Mouse (Mus musculus) heart, embryonic 13.5 days (tissue): ENCODE measurements around the gene Tuba1a. TPM values are rescaled to one million over a fixed set of nuclear protein-coding genes. Genes with fewer than 3 reads are reported as not detected.
"Not testable (repeated sequence)": the region's sequence is repeated elsewhere in the genome, so short reads cannot be mapped to it uniquely, and the experiment has no call there.

Experiments used
- ATAC-seq: fragments of 200-750 bp; cut with Nextera tagmentation; 2 replicates; pipeline ENCODE4 v1.8.0; 2017; ENCODE audit warnings: moderate TSS enrichment; ENCODE audit not compliant: insufficient number of reproducible peaks, low FRiP score, low TSS enrichment; ENCODE audit errors: extremely low read depth
- H3K27ac ChIP-seq: fragments of 300-500 bp; sonication (generic); replicated peaks from 2 replicates; pipeline ENCODE4 v1.5.1; 2015; ENCODE audit warnings: moderate library complexity, mild to moderate bottlenecking, inconsistent platforms
- H3K27me3 ChIP-seq: fragments of 300-500 bp; sonication (generic); replicated peaks from 2 replicates; pipeline ENCODE4 v1.6.1; 2015; ENCODE audit warnings: mild to moderate bottlenecking, inconsistent platforms
- H3K36me3 ChIP-seq: fragments of 300-500 bp; sonication (generic); 2 replicates; pipeline ENCODE4 v1.6.1; 2015; ENCODE audit warnings: mild to moderate bottlenecking, inconsistent platforms
- H3K4me1 ChIP-seq: fragments of 300-500 bp; sonication (generic); 2 replicates; pipeline ENCODE4 v1.6.1; 2015; ENCODE audit warnings: inconsistent platforms
- H3K4me2 ChIP-seq: fragments of 300-500 bp; sonication (generic); 2 replicates; pipeline ENCODE4 v1.6.1; 2015; ENCODE audit warnings: inconsistent platforms, mild to moderate bottlenecking, moderate library complexity
- H3K4me3 ChIP-seq: fragments of 300-500 bp; sonication (generic); 2 replicates; pipeline ENCODE4 v1.5.1; 2015; ENCODE audit warnings: moderate library complexity, mild to moderate bottlenecking, inconsistent platforms
- H3K9ac ChIP-seq: fragments of 300-500 bp; sonication (generic); 2 replicates; pipeline ENCODE4 v1.6.1; 2015; ENCODE audit warnings: inconsistent platforms, mild to moderate bottlenecking, moderate library complexity
- H3K9me3 ChIP-seq: fragments of 300-500 bp; sonication (generic); 2 replicates; pipeline ENCODE4 v1.6.1; 2016; ENCODE audit warnings: inconsistent platforms
- WGBS: fragments of 180-500 bp; shearing (Covaris S2); methylation state at CpG from one replicate; pipeline ENCODE4 v1.1.7; 2015; ENCODE audit warnings: mixed read lengths; 5-methylcytosine and 5-hydroxymethylcytosine counted together
- polyA plus RNA-seq: library from polyadenylated mRNA; unstranded; fragments of >200 nt; fragmentation: Nextera tagmentation; extraction: Ambion mirVana; gene quantifications from 2 replicates; pipeline ENCODE4 v1.2.1, GENCODE M21; 2015

The Tuba1a gene
- polyA plus RNA-seq, 1 experiment from 2014 or later, result 1,030 TPM

DNA sequence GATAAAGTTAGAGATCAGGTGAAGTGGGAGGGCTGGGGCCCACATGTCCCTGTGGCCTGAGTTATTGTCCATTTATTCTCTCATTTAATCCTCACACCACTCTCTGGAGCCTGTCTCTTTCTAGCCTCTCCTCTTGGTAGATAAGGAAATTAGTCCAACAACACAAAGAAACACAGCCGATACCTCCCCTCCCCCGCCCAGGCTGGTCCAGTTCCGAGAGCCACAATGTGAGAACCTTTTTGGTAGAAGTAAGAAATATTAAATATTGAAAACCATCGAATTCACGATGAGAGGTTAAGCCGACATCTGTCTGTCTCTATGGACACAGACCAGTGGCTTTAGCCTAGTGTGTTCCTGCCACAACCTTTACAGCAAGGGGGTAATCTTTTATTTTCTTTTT, 31.2 kb upstream of the Tuba1a start:
- ATAC-seq, result no peak
- H3K27me3 ChIP-seq, result no peaks in the 10 kb centered on the region
- H3K9me3 ChIP-seq, result no peaks in the 10 kb centered on the region
- H3K36me3 ChIP-seq, result no peaks in the 10 kb centered on the region
- peak overlapping the region; percentile 81 for H3K4me2 ChIP-seq
- H3K9ac ChIP-seq, result peak overlapping the region; percentile 90
- 35% methylated on average over 6 of the region's 6 CpGs for WGBS
- H3K4me1 ChIP-seq, result peaks cover 65% of the 10 kb centered on the region
- H3K4me3 ChIP-seq, result peak overlapping the region; percentile 63
- peak overlapping the region; percentile 98 for H3K27ac ChIP-seq

DNA sequence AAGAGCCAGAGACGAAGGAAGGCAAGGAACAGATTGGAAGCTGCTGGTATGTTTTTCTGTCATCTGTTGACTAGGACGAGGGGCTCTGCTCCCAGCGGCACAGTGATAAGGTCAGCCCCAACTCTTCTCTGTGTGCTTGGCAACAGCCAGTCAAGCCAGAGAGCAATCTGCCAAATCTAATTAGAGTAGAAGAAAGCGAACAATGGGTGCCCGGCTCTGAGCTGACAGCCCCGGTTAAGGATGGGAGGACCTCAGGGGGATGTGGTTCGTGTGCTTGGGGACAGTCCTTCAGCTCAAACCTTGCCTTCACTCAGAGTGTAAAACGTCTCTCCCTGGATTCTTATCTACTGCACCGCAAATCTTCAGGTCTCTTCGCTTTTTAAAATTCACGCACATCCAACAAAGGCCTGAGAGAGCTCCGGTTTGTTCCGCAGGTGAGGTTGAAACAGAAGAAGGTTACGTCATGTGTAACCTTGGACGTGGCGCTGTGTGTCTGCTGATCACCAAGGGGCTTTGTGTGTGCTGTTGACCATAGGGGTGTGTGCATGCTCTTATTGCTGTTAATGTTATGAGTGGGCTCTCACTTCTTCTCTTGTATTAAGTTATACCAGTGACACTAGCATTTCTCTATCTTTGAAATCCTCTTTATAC, 30.1 kb upstream of the Tuba1a start:
- 30% methylated on average over 16 of the region's 16 CpGs for WGBS
- Histone ChIP-seq H3K9me3 (no peaks in the 10 kb centered on the region), H3K4me3 (peak overlapping the region; percentile 17), H3K27ac (peak overlapping the region; percentile 69), H3K27me3 (no peaks in the 10 kb centered on the region), H3K4me2 (peak overlapping the region; percentile 81), H3K36me3 (no peaks in the 10 kb centered on the region), H3K4me1 (peaks cover 59% of the 10 kb centered on the region), H3K9ac (peak overlapping the region; percentile 55)
- ATAC-seq, result no peak

- H3K27me3 ChIP-seq, result no peaks in the 10 kb centered on the region
- H3K4me3 ChIP-seq, result no peak overlapping the region
- no peaks in the 10 kb centered on the region for H3K9me3 ChIP-seq
- H3K4me2 ChIP-seq, result no peak overlapping the region
- no peaks in the 10 kb centered on the region for H3K36me3 ChIP-seq
- H3K9ac ChIP-seq, result no peak overlapping the region
- 66% methylated on average over 6 of the region's 6 CpGs for WGBS
- H3K4me1 ChIP-seq, result peaks cover 60% of the 10 kb centered on the region
- H3K27ac ChIP-seq, result no peak overlapping the region; the same call in 1 of the 2 replicates
- ATAC-seq, result no peak
Measured at GRCm38 (mm10) chr15:98982100-98982499, 28.6 kb upstream of the Tuba1a start.

GRCm38 (mm10) chr15:98980012-98980614, 26.6 kb upstream of the Tuba1a start:
- Histone ChIP-seq H3K36me3 (no peaks in the 10 kb centered on the region), H3K9me3 (no peaks in the 10 kb centered on the region), H3K27ac (no peak overlapping the region), H3K27me3 (no peaks in the 10 kb centered on the region), H3K4me3 (no peak overlapping the region), H3K9ac (no peak overlapping the region), H3K4me2 (no peak overlapping the region), H3K4me1 (peaks cover 50% of the 10 kb centered on the region)
- ATAC-seq, result no peak
- WGBS, result 65% methylated on average over 7 of the region's 7 CpGs

DNA sequence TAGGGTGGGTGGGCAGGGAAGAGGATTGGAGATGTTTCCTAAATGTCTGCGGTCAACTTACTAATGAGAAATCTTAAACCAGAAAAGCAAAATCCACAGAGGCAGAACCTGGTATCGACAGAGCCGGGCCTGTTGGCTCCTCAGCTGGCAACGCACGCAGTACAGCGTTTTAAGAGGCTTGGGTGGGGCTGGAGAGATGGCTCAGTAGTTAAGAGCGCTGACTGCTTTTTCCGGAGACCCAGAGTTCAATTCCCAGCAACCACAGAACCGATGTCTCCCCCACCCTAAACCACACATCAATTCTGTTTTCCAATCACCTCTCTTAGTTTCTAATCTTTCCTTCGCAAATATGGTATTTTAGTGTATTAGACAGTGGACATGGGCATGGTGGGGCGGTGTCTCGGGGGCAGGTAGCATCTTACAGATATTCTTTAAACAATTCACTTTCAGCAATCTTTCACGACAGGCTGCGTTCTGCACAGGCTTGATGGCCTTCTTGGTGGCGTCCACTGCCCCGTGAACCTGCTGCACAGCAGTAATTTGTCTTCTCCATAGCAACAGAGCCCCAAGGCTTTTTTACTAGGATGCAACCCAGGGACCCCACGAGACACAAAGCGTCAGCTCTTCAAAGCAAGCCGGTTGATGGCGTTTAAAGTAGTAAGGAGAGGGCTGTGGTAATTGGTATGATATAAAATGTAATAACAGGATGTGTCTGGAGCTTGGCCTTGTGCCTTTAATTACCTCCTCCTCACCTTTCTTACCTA, 25.1 kb upstream of the Tuba1a start:
- Histone ChIP-seq H3K4me3 (no peak overlapping the region), H3K9me3 (no peaks in the 10 kb centered on the region), H3K27ac (peak overlapping the region; percentile 77; the same call in 1 of the 2 replicates), H3K4me1 (peaks cover 39% of the 10 kb centered on the region), H3K36me3 (no peaks in the 10 kb centered on the region), H3K27me3 (no peaks in the 10 kb centered on the region), H3K4me2 (peak overlapping the region; percentile 48), H3K9ac (peak overlapping the region; percentile 70; the same call in 1 of the 2 replicates)
- WGBS, result 76% methylated on average over 20 of the region's 20 CpGs
- ATAC-seq, result no peak

- ATAC-seq, result no peak
- Histone ChIP-seq H3K9ac (peak overlapping the region; percentile 70), H3K9me3 (no peaks in the 10 kb centered on the region), H3K4me1 (peaks cover 32% of the 10 kb centered on the region), H3K36me3 (no peaks in the 10 kb centered on the region), H3K27me3 (no peaks in the 10 kb centered on the region), H3K4me2 (peak overlapping the region; percentile 48), H3K4me3 (peak overlapping the region; percentile 2; the same call in 1 of the 2 replicates), H3K27ac (peak overlapping the region; percentile 77)
- WGBS, result 53% methylated on average over 14 of the region's 14 CpGs
Measured at GRCm38 (mm10) chr15:98977759-98978408, 24.4 kb upstream of the Tuba1a start.

GRCm38 (mm10) chr15:98976763-98977758, 23.6 kb upstream of the Tuba1a start:
- no peaks in the 10 kb centered on the region for H3K27me3 ChIP-seq
- WGBS, result 53% methylated on average over 21 of the region's 21 CpGs
- H3K4me1 ChIP-seq, result peaks cover 24% of the 10 kb centered on the region
- H3K4me3 ChIP-seq, result no peak overlapping the region
- no peaks in the 10 kb centered on the region for H3K36me3 ChIP-seq
- peak overlapping the region; percentile 48 for H3K4me2 ChIP-seq
- ATAC-seq, result no peak
- H3K9ac ChIP-seq, result peak overlapping the region; percentile 70; the same call in 1 of the 2 replicates
- peak overlapping the region; percentile 77 for H3K27ac ChIP-seq
- no peaks in the 10 kb centered on the region for H3K9me3 ChIP-seq

DNA sequence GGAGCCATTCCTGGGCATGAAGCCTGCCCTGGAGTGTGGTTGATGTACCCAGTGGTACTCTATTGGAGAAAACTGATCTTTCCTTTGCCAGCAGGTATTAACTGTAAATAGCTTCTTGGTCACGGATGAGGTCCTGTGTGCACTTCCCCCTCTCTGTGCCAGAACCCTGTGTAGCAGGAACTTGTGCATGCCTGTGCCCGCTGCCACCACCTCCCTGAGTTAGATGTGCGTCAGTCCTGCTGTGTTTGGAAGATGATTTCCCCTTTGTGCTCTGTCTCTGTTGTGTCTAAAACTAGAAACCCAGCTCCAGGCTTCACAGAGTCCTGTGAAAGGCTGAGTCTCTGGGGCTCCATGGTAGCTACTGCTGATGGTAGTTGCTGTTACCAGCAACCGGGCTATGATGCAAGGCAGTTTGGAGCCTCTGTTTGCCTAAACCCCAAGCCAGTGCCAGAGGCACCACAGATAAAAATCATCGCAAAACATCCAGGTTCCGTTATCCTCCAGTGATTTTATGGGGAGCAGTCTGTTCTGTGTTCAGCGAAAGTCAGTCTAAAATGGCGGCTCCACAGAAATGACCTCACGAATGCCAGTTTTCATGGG, 19.6 kb upstream of the Tuba1a start:
- Histone ChIP-seq H3K4me1 (peaks cover 52% of the 10 kb centered on the region), H3K4me2 (no peak overlapping the region), H3K27ac (no peak overlapping the region), H3K9me3 (no peaks in the 10 kb centered on the region), H3K27me3 (no peaks in the 10 kb centered on the region), H3K36me3 (no peaks in the 10 kb centered on the region), H3K4me3 (no peak overlapping the region), H3K9ac (no peak overlapping the region)
- ATAC-seq, result no peak
- 89% methylated on average over 9 of the region's 9 CpGs for WGBS

DNA sequence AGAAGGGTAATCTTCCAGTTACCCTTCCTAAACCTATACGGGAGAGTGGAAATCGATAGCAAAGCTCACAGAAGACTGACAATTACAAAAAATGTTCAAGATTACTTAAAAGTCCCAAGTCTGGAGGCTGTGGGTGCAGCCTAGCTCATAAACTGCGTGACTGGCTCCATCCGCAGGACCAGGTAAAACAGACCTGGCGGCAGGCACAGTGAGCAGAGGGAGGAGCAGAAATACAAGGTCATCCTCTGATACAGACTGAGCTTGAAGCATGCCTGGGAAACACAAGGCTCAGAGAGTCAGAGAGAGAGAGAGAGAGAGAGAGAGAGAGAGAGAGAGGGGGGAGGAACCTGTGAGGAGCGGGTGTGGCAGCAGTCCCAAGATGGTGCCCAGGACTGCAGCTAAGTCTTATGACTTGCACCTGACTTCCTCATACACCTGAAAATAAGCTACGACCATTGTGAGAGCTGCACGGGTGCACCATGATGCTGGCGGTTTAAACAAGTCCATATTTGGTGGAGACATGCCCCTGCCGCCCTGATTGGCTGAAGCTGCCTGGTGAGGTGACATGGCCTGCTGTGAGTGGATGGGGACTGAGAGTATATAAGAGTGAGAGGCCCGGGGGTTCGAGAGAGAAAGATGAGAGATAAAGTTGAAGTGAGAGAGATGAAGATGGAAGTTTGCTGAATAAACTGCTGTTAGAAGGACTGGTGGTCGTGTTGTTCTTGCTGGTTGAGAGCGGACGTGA, 18.2 kb upstream of the Tuba1a start:
- H3K4me3 ChIP-seq, H3K4me2 ChIP-seq, ATAC-seq, H3K9ac ChIP-seq, H3K9me3 ChIP-seq, H3K36me3 ChIP-seq, H3K27me3 ChIP-seq: not testable (repeated sequence)
- peaks cover 38% of the 10 kb centered on the region for H3K4me1 ChIP-seq
- peak overlapping the region; percentile 32; the same call in 1 of the 2 replicates for H3K27ac ChIP-seq
- 63% methylated on average over 15 of the region's 15 CpGs for WGBS
